Mouse (Mus musculus) limb, embryonic 11.5 days (tissue): ENCODE results near the gene Atoh8. TPM values are rescaled to one million over a fixed set of nuclear protein-coding genes. Genes with fewer than 3 reads are reported as not detected.

Experiments
- ATAC-seq: fragments of 200-750 bp; cut with Nextera tagmentation; 2 replicates; pipeline ENCODE4 v1.8.0; 2017; ENCODE audit warnings: low read depth; ENCODE audit not compliant: insufficient number of reproducible peaks, low FRiP score, low TSS enrichment
- DNase-seq: peaks from one replicate; pipeline ENCODE4 v3.0.0-alpha.2; 2015; ENCODE audit warnings: low spot score
- H3K27ac ChIP-seq: fragments of 300-500 bp; sonication (generic); replicated peaks from 2 replicates; pipeline ENCODE4 v1.5.1; 2014; ENCODE audit warnings: low read depth, mild to moderate bottlenecking, low read length
- H3K27me3 ChIP-seq: fragments of 300-500 bp; sonication (generic); 2 replicates; pipeline ENCODE4 v1.6.1; 2014; ENCODE audit warnings: mild to moderate bottlenecking, low read length, mixed read lengths; ENCODE audit not compliant: control insufficient read depth, insufficient read depth
- H3K36me3 ChIP-seq: fragments of 300-500 bp; sonication (generic); 2 replicates; pipeline ENCODE4 v1.6.1; 2014; ENCODE audit warnings: mild to moderate bottlenecking, low read length, moderate library complexity, mixed read lengths; ENCODE audit not compliant: control insufficient read depth, insufficient read depth
- H3K4me1 ChIP-seq: fragments of 300-500 bp; sonication (generic); 2 replicates; pipeline ENCODE4 v1.6.1; 2014; ENCODE audit warnings: low read length, mixed read lengths; ENCODE audit not compliant: control insufficient read depth, insufficient read depth
- H3K4me2 ChIP-seq: fragments of 300-500 bp; sonication (generic); 2 replicates; pipeline ENCODE4 v1.6.1; 2014; ENCODE audit warnings: low read depth, mild to moderate bottlenecking, moderate library complexity; ENCODE audit not compliant: severe bottlenecking
- H3K4me3 ChIP-seq: fragments of 300-500 bp; sonication (generic); 2 replicates; pipeline ENCODE4 v1.5.1; 2014; ENCODE audit warnings: low read depth, low read length
- H3K9ac ChIP-seq: fragments of 300-500 bp; sonication (generic); 2 replicates; pipeline ENCODE4 v1.6.1; 2014; ENCODE audit warnings: mild to moderate bottlenecking, low read length
- H3K9me3 ChIP-seq: fragments of 300-500 bp; sonication (generic); 2 replicates; pipeline ENCODE4 v1.6.1; 2016; ENCODE audit warnings: low read length; ENCODE audit not compliant: control insufficient read depth
- WGBS: fragments of 180-500 bp; shearing (Covaris S2); extraction: QIAGEN DNeasy Blood & Tissue Kit; methylation state at CpG from one replicate; pipeline ENCODE4 v1.1.7; 2014; 5-methylcytosine and 5-hydroxymethylcytosine counted together
- polyA plus RNA-seq: library from polyadenylated mRNA; unstranded; fragments of >200 nt; fragmentation: Nextera tagmentation; extraction: Ambion mirVana; gene quantifications from 2 replicates; pipeline ENCODE4 v1.2.1, GENCODE M21; 2014

The Atoh8 gene
- polyA plus RNA-seq, 1 experiment from 2014 or later: 22.9 TPM

DNA sequence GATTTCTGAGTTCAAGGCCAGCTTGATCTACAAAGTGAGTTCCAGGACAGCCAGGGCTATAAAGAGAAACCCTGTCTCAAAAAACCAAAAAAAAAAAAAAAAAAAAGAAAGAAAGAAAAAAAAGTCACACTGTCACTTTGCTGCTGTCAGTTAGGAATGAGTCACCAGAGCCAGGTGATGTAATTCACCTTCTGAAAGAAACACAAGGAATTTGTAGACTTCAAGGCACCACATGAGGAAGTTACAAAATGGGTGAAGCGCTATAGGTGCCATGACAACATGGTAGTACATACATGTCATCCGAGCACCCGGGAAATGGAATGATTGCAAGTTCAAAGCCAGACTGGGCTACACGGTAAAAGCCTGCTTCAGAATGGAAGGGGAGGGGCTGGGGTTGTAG is 14.6 kb upstream of the Atoh8 start:
- Histone ChIP-seq H3K36me3 (no peaks in the 10 kb centered on the region), H3K4me2 (no peak overlapping the region), H3K27me3 (no peaks in the 10 kb centered on the region), H3K4me3 (no peak overlapping the region), H3K9ac (no peak overlapping the region), H3K27ac (no peak overlapping the region), H3K4me1 (peaks cover 9% of the 10 kb centered on the region; the same call in 1 of the 2 replicates), H3K9me3 (no peaks in the 10 kb centered on the region)
- DNase-seq: no peak
- ATAC-seq: no peak
- 84% methylated on average over 4 of the region's 4 CpGs for WGBS

DNA sequence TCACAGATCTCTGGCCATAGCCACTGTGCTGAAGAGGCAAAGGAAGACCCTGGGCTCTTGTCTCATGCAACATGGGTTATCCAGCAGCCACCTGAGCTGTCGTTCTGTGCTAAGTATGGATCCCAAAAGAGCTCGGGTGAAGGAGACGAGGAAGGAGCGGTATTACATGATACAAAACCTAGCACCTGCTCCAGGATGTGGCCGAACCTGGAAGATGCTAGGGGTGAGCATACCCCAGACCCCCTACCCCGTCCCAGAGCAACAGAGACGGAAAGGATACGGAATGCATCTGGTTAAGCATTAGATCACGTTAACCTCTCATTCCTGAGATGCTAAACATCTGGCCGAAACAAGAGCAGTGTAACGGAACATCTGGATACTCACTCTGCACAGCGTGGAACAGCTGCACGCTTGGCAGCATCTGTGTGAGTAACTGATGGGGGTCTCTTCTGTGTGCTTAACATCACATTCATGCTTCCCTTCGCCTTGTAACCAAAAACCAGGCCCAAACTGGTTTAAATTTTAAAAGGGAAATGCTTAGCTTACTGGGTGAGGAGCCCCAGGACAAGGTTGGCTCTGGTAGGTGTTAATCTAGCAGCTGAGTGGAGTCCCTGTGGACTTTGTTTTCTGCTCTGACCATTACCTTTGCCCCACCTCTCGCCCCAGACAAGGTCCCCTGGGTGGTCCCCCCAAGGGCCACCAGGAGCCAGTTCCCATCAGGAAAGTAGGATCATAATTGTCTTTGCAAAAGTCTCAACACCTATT is 13.0 kb upstream of the Atoh8 start:
- 46% methylated on average over 15 of the region's 15 CpGs for WGBS
- H3K4me1 ChIP-seq: peaks cover 9% of the 10 kb centered on the region
- peak; percentile 78 for ATAC-seq
- DNase-seq: peak; percentile 67
- H3K9me3 ChIP-seq: no peaks in the 10 kb centered on the region
- H3K4me2 ChIP-seq: no peak overlapping the region
- H3K4me3 ChIP-seq: no peak overlapping the region
- H3K9ac ChIP-seq: no peak overlapping the region
- no peak overlapping the region for H3K27ac ChIP-seq
- H3K27me3 ChIP-seq: no peaks in the 10 kb centered on the region
- H3K36me3 ChIP-seq: no peaks in the 10 kb centered on the region

DNA sequence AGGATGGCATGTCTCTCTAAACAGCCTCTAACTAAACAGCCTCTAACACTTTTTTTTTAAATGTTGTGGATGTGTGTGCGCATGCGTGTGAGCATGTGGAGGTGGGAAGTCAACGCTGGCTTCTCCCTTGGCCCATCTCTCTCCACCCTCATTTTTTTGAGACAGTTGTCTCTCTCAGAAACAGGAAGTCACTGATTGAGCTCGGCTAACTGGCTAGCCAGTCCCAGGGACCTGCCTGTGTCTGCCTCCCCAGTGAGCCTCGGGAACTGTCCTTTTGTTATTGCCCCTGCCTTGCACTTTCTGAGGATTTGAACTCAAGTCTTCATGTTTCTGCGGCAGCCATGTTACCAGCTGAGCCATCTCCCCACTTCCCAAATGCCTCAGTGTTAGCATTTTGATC is 10.9 kb upstream of the Atoh8 start:
- ATAC-seq (no peak), DNase-seq (no peak)
- H3K36me3 ChIP-seq: no peaks in the 10 kb centered on the region
- no peak overlapping the region for H3K4me2 ChIP-seq
- 86% methylated on average over 6 of the region's 6 CpGs for WGBS
- H3K27me3 ChIP-seq: no peaks in the 10 kb centered on the region
- H3K9me3 ChIP-seq: no peaks in the 10 kb centered on the region
- no peak overlapping the region for H3K4me3 ChIP-seq
- peaks cover 11% of the 10 kb centered on the region for H3K4me1 ChIP-seq
- H3K27ac ChIP-seq: no peak overlapping the region
- H3K9ac ChIP-seq: no peak overlapping the region

DNA sequence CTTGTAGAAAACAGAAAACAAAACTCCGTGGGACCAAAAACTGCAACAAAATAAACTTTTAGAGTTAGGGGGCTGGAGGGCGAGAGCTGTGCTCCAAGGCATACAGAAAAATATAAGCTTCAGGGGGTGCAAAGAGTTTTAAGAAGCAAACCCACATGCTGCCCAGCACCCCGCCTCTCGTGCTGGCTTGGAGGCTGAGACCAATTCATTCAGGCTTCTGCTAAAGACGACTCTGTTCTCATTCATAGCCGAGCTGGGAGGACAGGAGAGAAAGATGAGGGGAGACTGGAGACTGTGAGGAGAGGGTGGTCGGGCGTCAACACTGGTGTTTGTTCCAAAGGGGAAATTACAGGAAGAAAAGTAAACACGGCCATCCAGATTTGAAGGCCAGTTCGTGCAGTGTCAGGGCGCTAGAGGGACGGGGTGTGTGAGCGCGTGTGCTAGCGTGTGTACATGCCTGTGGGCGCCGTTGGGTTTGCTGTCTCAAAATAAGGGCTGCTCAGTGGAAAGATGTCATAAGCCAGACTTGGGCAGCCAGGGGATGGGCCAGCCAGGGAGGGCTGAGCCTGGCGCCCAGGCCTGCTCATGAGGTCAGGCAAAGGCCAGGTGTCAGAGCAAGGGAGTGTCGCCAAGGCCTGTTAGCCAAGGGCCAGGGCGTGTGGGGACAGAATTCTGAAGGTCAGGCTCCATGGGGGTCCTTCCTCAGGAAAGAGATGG is 9.3 kb upstream of the Atoh8 start:
- H3K4me2 ChIP-seq: no peak overlapping the region
- H3K4me1 ChIP-seq: peaks cover 14% of the 10 kb centered on the region
- H3K4me3 ChIP-seq: no peak overlapping the region
- no peaks in the 10 kb centered on the region for H3K36me3 ChIP-seq
- no peak overlapping the region for H3K9ac ChIP-seq
- ATAC-seq (no peak), DNase-seq (no peak)
- no peaks in the 10 kb centered on the region for H3K9me3 ChIP-seq
- H3K27me3 ChIP-seq: no peaks in the 10 kb centered on the region
- 61% methylated on average over 20 of the region's 20 CpGs for WGBS
- no peak overlapping the region for H3K27ac ChIP-seq

DNA sequence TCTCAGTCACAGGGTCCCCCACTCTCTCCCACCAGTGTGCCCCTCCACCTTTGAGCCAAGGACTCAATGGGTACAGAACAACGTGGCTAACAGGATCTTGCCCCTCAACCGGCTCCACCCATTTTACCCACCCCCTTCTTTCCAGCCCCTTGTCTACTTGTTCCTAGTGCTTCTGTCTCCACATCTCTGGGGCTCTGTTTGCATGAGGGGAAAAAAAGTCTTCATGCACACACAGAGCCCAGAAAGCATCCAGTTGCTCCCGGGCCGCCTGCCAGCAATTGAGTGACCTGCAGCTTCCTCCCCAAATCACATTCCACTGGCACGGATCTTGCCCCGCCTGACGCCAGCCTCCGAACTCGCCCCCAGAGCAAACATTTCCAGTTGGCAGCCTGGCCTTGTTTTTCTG is 8.8 kb upstream of the Atoh8 start:
- no peak for ATAC-seq
- Histone ChIP-seq H3K4me2 (no peak overlapping the region), H3K36me3 (no peaks in the 10 kb centered on the region)

DNA sequence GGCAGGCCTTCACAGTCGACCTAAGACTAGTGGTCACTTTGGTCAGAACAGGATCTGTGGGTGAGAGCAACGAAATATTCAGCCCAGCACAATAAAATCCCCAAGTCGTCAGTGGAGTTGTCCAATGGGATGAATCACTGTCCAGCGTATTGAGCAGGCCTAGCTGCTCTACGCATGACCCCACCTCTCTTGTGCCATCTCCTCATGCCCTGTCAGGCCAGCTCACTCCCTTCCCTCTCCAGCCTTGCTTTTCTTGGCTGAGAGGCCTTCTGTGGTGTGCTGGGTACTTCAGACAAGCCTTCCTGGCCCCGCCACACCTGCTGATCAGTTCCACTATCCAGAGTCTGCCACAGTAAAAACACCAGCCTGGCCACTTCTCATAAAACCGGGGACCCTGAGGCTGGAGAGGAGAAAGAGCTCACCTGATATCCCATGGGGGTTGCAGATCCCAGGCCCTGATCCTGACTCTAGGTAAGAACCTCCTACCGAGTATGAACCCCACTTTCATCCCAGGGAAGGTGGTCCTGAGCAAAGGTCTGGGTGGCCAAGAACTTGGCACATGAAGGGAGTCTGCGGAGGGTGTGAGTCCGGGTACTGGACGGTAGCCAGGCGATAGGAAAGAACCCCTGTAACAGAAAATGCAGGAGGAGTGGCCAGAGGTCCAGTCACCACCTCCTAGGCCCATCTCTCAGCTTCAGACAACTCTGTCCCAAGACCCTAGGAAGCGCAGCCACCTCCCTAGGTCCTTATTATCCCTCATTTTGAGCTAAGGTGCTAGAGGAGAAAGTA is 7.3 kb upstream of the Atoh8 start:
- Histone ChIP-seq H3K4me1 (peaks cover 10% of the 10 kb centered on the region), H3K4me2 (no peak overlapping the region), H3K36me3 (no peaks in the 10 kb centered on the region), H3K9ac (no peak overlapping the region), H3K4me3 (no peak overlapping the region), H3K27me3 (no peaks in the 10 kb centered on the region), H3K27ac (no peak overlapping the region), H3K9me3 (no peaks in the 10 kb centered on the region)
- ATAC-seq (no peak), DNase-seq (no peak)
- WGBS: 85% methylated on average over 13 of the region's 13 CpGs

More for the DNA sequence above, 8.8 kb upstream of the Atoh8 start:
- 38% methylated on average over 9 of the region's 9 CpGs for WGBS
- no peak overlapping the region for H3K27ac ChIP-seq
- no peak overlapping the region for H3K9ac ChIP-seq
- DNase-seq: no peak
- H3K4me3 ChIP-seq: no peak overlapping the region
- peaks cover 12% of the 10 kb centered on the region for H3K4me1 ChIP-seq
- no peaks in the 10 kb centered on the region for H3K27me3 ChIP-seq
- H3K9me3 ChIP-seq: no peaks in the 10 kb centered on the region

DNA sequence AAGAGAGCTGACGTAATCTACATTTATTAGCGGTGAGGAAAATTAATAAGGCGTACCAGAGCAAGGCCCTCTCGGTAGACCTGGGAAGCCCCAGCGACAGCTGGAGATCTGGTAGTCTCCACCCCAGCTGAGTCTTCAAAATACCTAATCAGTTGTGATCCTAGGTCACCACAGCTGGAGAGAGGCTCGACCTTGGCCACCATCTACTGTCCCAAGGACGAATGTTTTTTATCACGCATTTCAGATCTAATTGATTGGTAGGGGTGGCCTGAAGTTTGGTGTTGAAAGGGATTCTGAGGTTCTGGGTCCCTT is 6.4 kb upstream of the Atoh8 start:
- Histone ChIP-seq H3K27ac (no peak overlapping the region), H3K9me3 (no peaks in the 10 kb centered on the region), H3K36me3 (no peaks in the 10 kb centered on the region), H3K4me2 (no peak overlapping the region), H3K4me3 (no peak overlapping the region), H3K27me3 (no peaks in the 10 kb centered on the region), H3K9ac (no peak overlapping the region), H3K4me1 (peaks cover 12% of the 10 kb centered on the region)
- WGBS: 37% methylated on average over 8 of the region's 8 CpGs
- DNase-seq (no peak), ATAC-seq (no peak)

DNA sequence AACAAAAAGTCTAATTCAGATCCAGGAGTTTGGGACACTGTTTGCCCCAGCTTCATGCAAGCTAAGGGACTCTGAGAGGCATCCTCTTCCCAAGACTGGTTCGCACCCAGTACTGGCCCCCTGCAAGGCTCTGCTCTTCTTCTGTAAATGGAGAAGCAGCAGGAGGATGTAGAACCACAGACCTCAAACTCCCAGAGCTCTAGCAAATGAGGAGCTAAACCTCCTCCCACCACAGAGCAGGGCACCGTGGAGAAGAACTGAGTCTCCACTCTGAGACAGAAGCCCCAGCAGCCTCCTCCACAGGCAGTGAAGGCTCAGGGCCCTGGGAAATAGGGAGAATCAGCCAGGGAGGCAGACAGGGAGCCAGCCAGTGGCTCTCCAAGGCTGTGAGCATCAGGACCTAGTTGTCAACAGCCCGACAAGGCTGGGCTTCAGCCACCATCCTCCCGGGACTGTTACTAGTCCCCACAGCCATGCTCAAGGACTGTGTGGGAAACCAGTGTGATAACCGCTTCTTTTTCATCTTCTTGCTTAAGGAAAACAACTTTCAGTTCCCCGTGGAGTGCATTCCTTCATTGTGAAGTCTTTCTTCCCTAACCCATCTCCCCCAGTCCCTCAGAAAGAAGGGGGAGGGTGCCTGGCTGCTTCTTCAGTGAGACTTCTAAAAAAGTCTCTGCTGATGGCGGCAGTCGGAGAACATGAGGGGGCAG is 5.9 kb upstream of the Atoh8 start:
- Histone ChIP-seq H3K4me3 (no peak overlapping the region), H3K27me3 (no peaks in the 10 kb centered on the region), H3K9ac (peak overlapping the region; percentile 17; the same call in 1 of the 2 replicates), H3K27ac (no peak overlapping the region), H3K4me2 (no peak overlapping the region), H3K4me1 (peaks cover 17% of the 10 kb centered on the region), H3K9me3 (no peaks in the 10 kb centered on the region), H3K36me3 (no peaks in the 10 kb centered on the region)
- 24% methylated on average over 8 of the region's 8 CpGs for WGBS
- DNase-seq (no peak), ATAC-seq (no peak)
